Mouse (Mus musculus) midbrain, postnatal 0 days (tissue): ENCODE measurements at regions not wholly inside any gene's neighbourhood (a gene's known extent, or its start where the extent isn't known, plus 50 kb on each side); places are given as distances from the start of the nearest gene placed in this dataset.
"Not testable (repeated sequence)": the region's sequence is repeated elsewhere in the genome, so short reads cannot be mapped to it uniquely, and the experiment has no call there.

ENCODE experiments used
- ATAC-seq: fragments of 200-750 bp; cut with Nextera tagmentation; 2 replicates; pipeline ENCODE4 v1.8.0; 2017; ENCODE audit warnings: moderate number of reproducible peaks, mild to moderate bottlenecking, moderate TSS enrichment, moderate library complexity; ENCODE audit not compliant: low FRiP score
- DNase-seq: peaks from one replicate; pipeline ENCODE4 v3.0.0-alpha.2; 2015; ENCODE audit warnings: low spot score
- H3K27ac ChIP-seq: fragments of 300-500 bp; sonication (generic); 2 replicates; pipeline ENCODE4 v1.5.1; 2014; ENCODE audit warnings: low read depth, mild to moderate bottlenecking, low read length, mixed read lengths
- H3K27me3 ChIP-seq: fragments of 300-500 bp; sonication (generic); 2 replicates; pipeline ENCODE4 v1.6.1; 2014; ENCODE audit warnings: low read length, control low read depth, mixed read lengths; ENCODE audit not compliant: insufficient read depth
- H3K36me3 ChIP-seq: fragments of 300-500 bp; sonication (generic); 2 replicates; pipeline ENCODE4 v1.6.1; 2014; ENCODE audit warnings: low read length, control low read depth, mixed read lengths; ENCODE audit not compliant: insufficient read depth
- H3K4me1 ChIP-seq: fragments of 300-500 bp; sonication (generic); 2 replicates; pipeline ENCODE4 v1.6.1; 2014; ENCODE audit warnings: mild to moderate bottlenecking, control low read depth, antibody characterized with exemption, low read length, mixed read lengths; ENCODE audit not compliant: insufficient read depth
- H3K4me2 ChIP-seq: fragments of 300-500 bp; sonication (generic); 2 replicates; pipeline ENCODE4 v1.6.1; 2014; ENCODE audit warnings: low read depth, mild to moderate bottlenecking, low read length, mixed read lengths; ENCODE audit not compliant: poor library complexity, severe bottlenecking
- H3K4me3 ChIP-seq: fragments of 300-500 bp; sonication (generic); 2 replicates; pipeline ENCODE4 v1.5.1; 2014; ENCODE audit warnings: low read depth, mild to moderate bottlenecking, low read length, moderate library complexity
- H3K9ac ChIP-seq: fragments of 300-500 bp; sonication (generic); replicated peaks from 2 replicates; pipeline ENCODE4 v1.6.1; 2014; ENCODE audit warnings: mild to moderate bottlenecking, low read length, moderate library complexity, mixed read lengths; ENCODE audit not compliant: poor library complexity, severe bottlenecking
- H3K9me3 ChIP-seq: fragments of 300-500 bp; sonication (generic); 2 replicates; pipeline ENCODE4 v1.6.1; 2016; ENCODE audit warnings: low read length, control low read depth
- CTCF ChIP-seq: IDR thresholded peaks from 2 replicates; pipeline ENCODE4 v1.5.1; 2016; ENCODE audit warnings: antibody characterized with exemption, mild to moderate bottlenecking
- WGBS: fragments of 180-500 bp; shearing (Covaris S2); extraction: QIAGEN DNeasy Blood & Tissue Kit; methylation state at CpG from one replicate; pipeline ENCODE4 v1.1.7; 2014; 5-methylcytosine and 5-hydroxymethylcytosine counted together

- DNase-seq: no peak
- WGBS: 88% methylated on average over 4 of the region's 4 CpGs
- no peak overlapping the region for H3K9ac ChIP-seq
- H3K4me1 ChIP-seq: no peaks in the 10 kb centered on the region
- H3K4me3 ChIP-seq: no peak overlapping the region
- H3K27me3 ChIP-seq: no peaks in the 10 kb centered on the region
- H3K4me2 ChIP-seq: no peak overlapping the region
- no peak for ATAC-seq
- H3K9me3 ChIP-seq: no peaks in the 10 kb centered on the region
- H3K36me3 ChIP-seq: no peaks in the 10 kb centered on the region
- H3K27ac ChIP-seq: no peak overlapping the region
- TF ChIP-seq CTCF: no peak
Observed at GRCm38 (mm10) chr10:70853614-70854013, 197.8 kb upstream of the Phyhipl start.

GRCm38 (mm10) chr10:70848141-70848540 lies 192.4 kb upstream of the Phyhipl start:
- no peaks in the 10 kb centered on the region for H3K4me1 ChIP-seq
- no peaks in the 10 kb centered on the region for H3K36me3 ChIP-seq
- H3K9ac ChIP-seq: no peak overlapping the region
- no peak for DNase-seq
- no peak overlapping the region for H3K4me3 ChIP-seq
- no peaks in the 10 kb centered on the region for H3K9me3 ChIP-seq
- H3K4me2 ChIP-seq: no peak overlapping the region
- no peak overlapping the region for H3K27ac ChIP-seq
- ATAC-seq: no peak
- WGBS: 89% methylated on average over 5 of the region's 5 CpGs
- TF ChIP-seq CTCF: no peak
- H3K27me3 ChIP-seq: no peaks in the 10 kb centered on the region

GRCm38 (mm10) chr10:70847341-70847882 lies 191.6 kb upstream of the Phyhipl start:
- DNase-seq: no peak

GRCm38 (mm10) chr10:70846281-70847168 lies 190.8 kb upstream of the Phyhipl start:
- Histone ChIP-seq H3K9ac (no peak overlapping the region), H3K27me3 (no peaks in the 10 kb centered on the region), H3K4me1 (no peaks in the 10 kb centered on the region), H3K27ac (no peak overlapping the region), H3K4me2 (no peak overlapping the region), H3K36me3 (no peaks in the 10 kb centered on the region), H3K4me3 (no peak overlapping the region), H3K9me3 (no peaks in the 10 kb centered on the region)
- WGBS: 92% methylated on average over 10 of the region's 10 CpGs
- no peak for TF ChIP-seq CTCF
- DNase-seq: no peak
- ATAC-seq: no peak

More at GRCm38 (mm10) chr10:70847341-70847882, 191.6 kb upstream of the Phyhipl start:
- no peaks in the 10 kb centered on the region for H3K4me1 ChIP-seq
- no peak for ATAC-seq
- no peak overlapping the region for H3K27ac ChIP-seq
- H3K36me3 ChIP-seq: no peaks in the 10 kb centered on the region
- H3K4me3 ChIP-seq: no peak overlapping the region
- H3K4me2 ChIP-seq: no peak overlapping the region
- H3K27me3 ChIP-seq: no peaks in the 10 kb centered on the region
- TF ChIP-seq CTCF: no peak
- no peaks in the 10 kb centered on the region for H3K9me3 ChIP-seq
- no peak overlapping the region for H3K9ac ChIP-seq
- 75% methylated on average over 3 of the region's 3 CpGs for WGBS

- DNase-seq (no peak), ATAC-seq (no peak)
- TF ChIP-seq CTCF: 0 out of 2 replicates have a peak, but pooled peaks have one; percentile 3
- H3K4me2 ChIP-seq: no peak overlapping the region
- H3K27me3 ChIP-seq: no peaks in the 10 kb centered on the region
- H3K9ac ChIP-seq: no peak overlapping the region
- no peaks in the 10 kb centered on the region for H3K36me3 ChIP-seq
- H3K4me1 ChIP-seq: no peaks in the 10 kb centered on the region
- no peaks in the 10 kb centered on the region for H3K9me3 ChIP-seq
- 95% methylated on average over 2 of the region's 2 CpGs for WGBS
- H3K4me3 ChIP-seq: no peak overlapping the region
- no peak overlapping the region for H3K27ac ChIP-seq
Observed at GRCm38 (mm10) chr10:70843848-70844247, 188.1 kb upstream of the Phyhipl start.

GRCm38 (mm10) chr10:70842176-70842838 lies 186.5 kb upstream of the Phyhipl start:
- H3K27me3 ChIP-seq: no peaks in the 10 kb centered on the region
- H3K4me2 ChIP-seq: no peak overlapping the region
- DNase-seq: no peak
- H3K4me1 ChIP-seq: no peaks in the 10 kb centered on the region
- no peaks in the 10 kb centered on the region for H3K9me3 ChIP-seq
- no peak for TF ChIP-seq CTCF
- H3K27ac ChIP-seq: no peak overlapping the region
- ATAC-seq: no peak
- no peak overlapping the region for H3K4me3 ChIP-seq
- 72% methylated on average over 4 of the region's 4 CpGs for WGBS
- no peak overlapping the region for H3K9ac ChIP-seq
- no peaks in the 10 kb centered on the region for H3K36me3 ChIP-seq

GRCm38 (mm10) chr10:70841179-70841578 lies 185.4 kb upstream of the Phyhipl start:
- H3K4me3 ChIP-seq, H3K27ac ChIP-seq, H3K9me3 ChIP-seq, ATAC-seq, H3K4me1 ChIP-seq, H3K9ac ChIP-seq, H3K27me3 ChIP-seq, DNase-seq, H3K36me3 ChIP-seq, H3K4me2 ChIP-seq: not testable (repeated sequence)
- WGBS: 92% methylated on average over 2 of the region's 2 CpGs
